Mouse (Mus musculus): ENCODE data around the gene Tprn.
A peak's percentile ranks its signal among the peaks of the same experiment; 100 is the strongest.

The Tprn gene

GRCm38 (mm10) chr2:25265897-25266656, 3.7 kb downstream of the Tprn start:
- DNase-seq (ENCODE audit: low spot score) = no peak

GRCm38 (mm10) chr2:25266720-25267119, 4.3 kb downstream of the Tprn start:
- no peak for DNase-seq (ENCODE audit: low spot score)

GRCm38 (mm10) chr2:25267241-25267640, 4.8 kb downstream of the Tprn start:
- DNase-seq (ENCODE audit: low spot score) = no peak

DNA sequence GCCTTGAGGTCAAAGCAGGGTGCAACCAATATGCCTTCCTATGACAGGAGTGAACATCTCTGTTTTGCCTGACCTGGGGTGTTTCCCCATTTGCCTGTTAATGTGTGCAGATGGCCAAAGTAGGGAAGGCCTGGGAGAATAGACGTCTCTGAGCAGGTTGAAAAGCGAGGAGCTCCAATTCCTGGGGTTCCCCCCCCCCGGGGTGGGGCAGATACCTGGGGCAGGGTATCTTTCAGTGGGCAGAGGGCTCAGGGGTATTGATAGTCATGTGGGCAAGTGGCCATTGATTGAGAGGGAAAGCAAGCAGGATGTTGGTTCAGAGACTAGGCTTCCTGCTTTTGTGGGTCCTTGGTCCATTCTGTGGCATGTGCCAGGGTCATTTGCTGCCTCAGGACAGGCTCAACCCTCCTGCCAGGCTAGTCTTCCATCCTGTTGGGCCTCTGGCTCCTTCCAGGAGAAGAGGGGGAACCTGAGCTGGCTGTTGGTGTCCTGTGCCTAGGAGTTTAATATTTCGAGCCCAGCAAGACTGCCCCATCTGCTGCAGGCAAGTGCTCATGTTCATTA, 5.4 kb downstream of the Tprn start:
- DNase-seq (ENCODE audit: low spot score) = no peak

- DNase-seq (ENCODE audit: low spot score) = peak; percentile 95
These were observed 9.6 kb downstream of the Tprn start, which contains the start of the genes Ssna1 and Anapc2 for GRCm38 (mm10) chr2:25271827-25272511. Ssna1 (minus strand) TSS chr2:25272438. Anapc2 (plus strand) TSS chr2:25272478.

GRCm38 (mm10) chr2:25272515-25272914, 10.1 kb downstream of the Tprn start:
- DNase-seq (ENCODE audit: low spot score) = no peak

DNA sequence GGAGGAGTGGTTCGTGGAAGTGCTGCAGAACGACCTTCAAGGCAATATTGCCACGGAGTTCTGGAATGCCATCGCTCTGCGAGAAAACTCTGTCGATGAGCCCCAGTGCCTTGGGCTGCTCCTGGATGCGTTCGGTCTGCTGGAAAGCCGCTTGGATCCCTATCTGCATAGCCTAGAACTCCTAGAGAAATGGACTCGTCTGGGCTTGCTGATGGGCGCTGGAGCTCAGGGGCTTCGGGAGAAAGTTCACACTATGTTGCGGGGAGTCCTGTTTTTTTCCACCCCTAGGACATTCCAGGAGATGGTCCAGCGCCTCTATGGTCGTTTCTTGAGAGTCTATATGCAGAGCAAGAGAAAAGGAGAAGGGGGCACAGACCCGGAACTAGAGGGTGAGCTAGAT, 10.6 kb downstream of the Tprn start:
- DNase-seq (ENCODE audit: low spot score) = no peak

DNA sequence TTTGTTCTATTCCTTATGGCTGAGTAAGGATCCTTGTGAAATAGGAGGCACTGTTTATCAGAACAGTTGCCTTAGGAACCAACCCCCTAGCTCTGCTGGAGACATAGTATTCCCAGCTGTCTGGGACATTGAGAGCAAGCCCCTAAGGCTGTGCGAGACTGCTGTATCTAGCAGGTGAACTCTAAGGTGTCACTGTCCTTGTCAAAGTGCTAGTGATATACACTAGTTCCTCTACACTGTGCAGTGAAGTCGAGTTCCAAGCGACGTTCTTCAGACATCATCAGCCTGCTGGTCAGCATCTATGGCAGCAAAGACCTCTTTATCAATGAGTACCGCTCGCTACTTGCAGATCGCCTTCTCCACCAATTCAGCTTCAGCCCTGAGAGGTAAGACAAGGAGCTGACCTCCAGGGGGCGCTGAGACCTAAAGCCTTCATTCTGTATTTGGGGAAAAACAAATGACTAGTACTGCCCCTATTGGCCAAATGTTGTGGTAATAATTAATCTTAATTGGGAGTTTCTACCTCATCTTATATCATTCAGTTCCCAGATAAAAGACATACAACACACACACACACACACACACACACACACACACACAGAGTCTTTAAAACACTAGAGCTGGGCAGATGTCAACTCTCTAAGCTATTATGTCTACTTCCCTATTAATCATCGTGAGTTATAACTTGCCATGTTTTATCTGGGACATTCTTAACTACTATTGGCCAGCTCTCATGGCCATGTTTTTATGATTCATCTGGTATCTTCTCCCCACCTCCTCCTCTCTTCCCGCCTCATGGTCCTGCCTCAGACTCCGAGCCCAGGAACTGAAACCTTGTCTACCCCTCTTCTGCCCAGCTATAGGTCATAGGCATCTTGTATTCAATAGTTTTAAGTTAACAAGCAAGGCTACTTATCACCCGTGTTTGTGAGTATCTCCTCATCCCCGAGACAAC, 16.8 kb downstream of the Tprn start:
- DNase-seq (ENCODE audit: low spot score) = peak; percentile 86

DNA sequence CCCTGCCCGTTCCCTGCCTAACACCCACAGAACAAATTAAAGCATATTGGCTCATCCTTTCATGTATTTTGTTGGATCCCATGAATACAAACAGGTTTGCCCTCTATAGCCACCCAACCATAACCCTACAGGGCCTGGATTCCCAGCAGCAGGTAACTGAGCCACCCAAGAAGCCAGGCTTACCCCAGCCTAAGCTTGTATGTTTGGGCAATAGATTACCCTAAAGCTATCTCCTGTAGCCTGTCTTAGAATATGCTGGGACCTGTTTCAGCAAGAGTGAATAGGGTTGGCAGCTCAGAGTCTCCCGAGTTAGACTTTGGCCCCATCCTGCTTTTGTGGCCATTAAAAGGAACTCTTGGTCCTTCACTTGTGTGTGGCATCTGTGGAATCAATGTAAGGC, 23.1 kb downstream of the Tprn start:
- DNase-seq (ENCODE audit: low spot score) = no peak

DNA sequence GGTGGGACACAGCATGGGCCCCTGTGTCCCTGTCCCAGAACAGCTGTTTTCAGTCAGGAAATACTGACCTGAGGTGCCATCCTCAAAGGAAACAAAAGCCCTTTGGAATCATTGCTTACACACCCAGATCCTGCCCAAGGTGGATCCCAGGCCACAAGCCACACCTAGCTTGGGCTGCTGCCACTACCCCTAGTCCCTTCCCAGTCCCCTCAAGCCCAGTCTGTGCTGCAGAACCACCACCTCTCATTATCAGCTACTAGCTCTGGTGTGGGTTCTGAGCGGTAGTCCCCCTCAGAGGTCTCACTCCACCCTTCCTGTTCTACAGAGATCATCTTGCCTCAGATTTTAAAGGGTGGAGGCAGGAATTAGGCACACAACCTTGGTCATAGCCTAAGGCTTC, 23.9 kb downstream of the Tprn start:
- DNase-seq (ENCODE audit: low spot score) = no peak

- no peak for DNase-seq (ENCODE audit: low spot score)
These were observed 24.6 kb downstream of the Tprn start for GRCm38 (mm10) chr2:25286837-25287636.

GRCm38 (mm10) chr2:25287927-25288649, 25.7 kb downstream of the Tprn start, which contains the start of gene Tmem210:
Tmem210 (plus strand) TSS chr2:25288145.
- DNase-seq (ENCODE audit: low spot score) = no peak

- no peak for DNase-seq (ENCODE audit: low spot score)
These were observed 26.4 kb downstream of the Tprn start for GRCm38 (mm10) chr2:25288734-25289345.

DNA sequence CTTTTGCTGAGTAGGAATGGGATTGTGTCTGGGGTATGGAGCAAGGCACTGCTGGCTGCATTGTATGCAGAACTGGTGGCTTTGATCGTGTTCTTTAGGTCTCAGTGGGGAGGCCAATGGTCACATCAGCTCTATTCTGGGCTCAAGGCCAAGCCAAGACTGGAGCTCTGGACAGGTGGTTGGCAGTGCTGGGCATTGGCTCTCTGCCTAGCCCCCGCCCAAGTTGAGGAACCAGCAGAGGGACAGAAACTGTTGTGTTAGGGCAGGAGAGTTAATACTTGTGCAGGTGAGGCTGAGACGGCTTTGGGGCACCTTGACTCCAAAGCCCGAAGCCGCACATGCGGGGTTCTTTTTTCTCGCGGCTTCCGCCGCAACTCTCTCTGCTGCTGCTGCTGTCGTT, 27.2 kb downstream of the Tprn start, which contains the start of gene Lrrc26:
Lrrc26 (plus strand) TSS at position 265 of the 400 bp plus-strand sequence.
- no peak for DNase-seq (ENCODE audit: low spot score)

GRCm38 (mm10) chr2:25290101-25290815, 27.8 kb downstream of the Tprn start:
- no peak for DNase-seq (ENCODE audit: low spot score)

- no peak for DNase-seq (ENCODE audit: low spot score)
These were observed 28.4 kb downstream of the Tprn start for GRCm38 (mm10) chr2:25290816-25291130.

- no peak for DNase-seq (ENCODE audit: low spot score)
These were observed 29.0 kb downstream of the Tprn start for GRCm38 (mm10) chr2:25291184-25292053.

DNA sequence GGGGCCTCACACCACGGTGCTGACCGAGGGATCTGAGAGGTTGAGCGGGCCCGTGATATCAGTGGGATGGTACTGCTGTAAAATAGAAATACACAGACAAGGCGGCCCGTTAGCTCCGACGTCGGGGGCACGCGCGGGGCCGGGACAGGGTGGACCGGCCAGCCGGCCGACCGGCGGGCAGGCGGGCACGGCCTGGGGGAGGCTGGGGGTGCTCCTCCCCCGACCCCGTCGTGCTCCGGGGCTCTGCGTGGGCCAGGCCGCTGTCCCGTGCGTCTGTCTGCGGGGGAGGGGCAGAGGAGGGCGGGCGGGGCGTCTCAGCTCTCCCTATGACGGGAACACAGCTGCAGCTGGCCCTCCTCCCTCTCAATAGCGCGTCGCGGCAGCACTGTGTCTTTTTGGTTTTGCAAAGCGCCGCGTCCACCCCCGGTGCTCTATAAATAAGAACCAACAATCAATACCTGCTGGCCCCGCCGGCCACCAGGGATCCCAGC, 29.7 kb downstream of the Tprn start:
- DNase-seq (ENCODE audit: low spot score) = no peak
